ENCODE assay signal across 8 mouse cellular contexts in genomic region chr6:137747174-137747928, GRCm38 (mm10). TPM values are rescaled to one million over a fixed set of nuclear protein-coding genes. Genes with fewer than 3 reads are reported as not detected.
A peak's percentile ranks its signal among the peaks of the same experiment; 100 is the strongest.
DNase-seq lines count a peak whose midpoint lies in the region; ATAC-seq and TF ChIP-seq lines count a peak whose summit lies in the region.

No protein-coding gene starts in this region.

- intact Hi-C loops in heart, postnatal 36 days (cut with DNase I), result no loop called here

- TF ChIP-seq CTCF in heart, postnatal 0 days (IDR thresholded peaks at IDR 0.05; ENCODE audit: low read depth), result peak; percentile 53
- peak; percentile 47 to 62 (median 51) for TF ChIP-seq CTCF in MEL (IDR thresholded peaks at IDR 0.05 in 2 of 3, conservative IDR thresholded peaks at IDR 0.05 in 1 of 3; ENCODE audit: control insufficient read depth in 1 of 3, insufficient read depth in 1 of 3, low read depth in 2 of 3, low read length in 3 of 3, poor library complexity in 1 of 3, severe bottlenecking in 1 of 3)
- TF ChIP-seq CTCF in liver, adult 2 months (IDR thresholded peaks at IDR 0.05; ENCODE audit: low read depth, low read length), result peak; percentile 33; the same call in 1 of the 2 replicates

- no peak for TF ChIP-seq EP300 in heart, postnatal 0 days (IDR thresholded peaks at IDR 0.05; ENCODE audit: low read depth)
- no peak for TF ChIP-seq EP300 in MEL (IDR thresholded peaks at IDR 0.05; ENCODE audit: low read depth in 1 of 2, low read length in 2 of 2)

- no peak; the same call in 1 of the 2 replicates for ATAC-seq in heart, postnatal 0 days (ENCODE audit: insufficient read depth, low read depth)

- peaks cover 77% of the 10 kb centered on the region for H3K36me3 ChIP-seq in heart, postnatal 0 days (replicated peaks; ENCODE audit: control insufficient read depth, insufficient read depth, low read length)
- peaks cover 3 to 23% of the 10 kb centered on the region in 2 experiments; a peak in 3 of 4 replicates for H3K36me3 ChIP-seq in MEL (ENCODE audit: control insufficient read depth in 1 of 2, insufficient read depth in 2 of 2, low read length in 2 of 2)
- H3K36me3 ChIP-seq in liver, adult 2 months (ENCODE audit: control insufficient read depth, insufficient read depth, low read length), result peaks cover 45% of the 10 kb centered on the region

- H3K4me3 ChIP-seq in heart, postnatal 0 days (ENCODE audit: low read depth, low read length), result no peak overlapping the region
- H3K4me3 ChIP-seq in MEL (ENCODE audit: control insufficient read depth in 1 of 2, insufficient read depth in 1 of 2, low read depth in 2 of 2, low read length in 2 of 2), result no peak overlapping the region
- no peak overlapping the region for H3K4me3 ChIP-seq in liver, adult 2 months (ENCODE audit: insufficient read depth, low read depth, low read length)

- H3K9ac ChIP-seq in heart, postnatal 0 days (replicated peaks; ENCODE audit: low read depth, low read length), result no peak overlapping the region
- H3K9ac ChIP-seq in MEL (ENCODE audit: control insufficient read depth, low read depth, low read length, poor library complexity, severe bottlenecking), result no peak overlapping the region
- no peak overlapping the region for H3K9ac ChIP-seq in liver, adult 2 months (ENCODE audit: low read depth, low read length)

- H3K4me2 ChIP-seq in heart, postnatal 0 days (ENCODE audit: low read depth, low read length), result no peak overlapping the region

- peak; percentile 18 for TF ChIP-seq RAD21 in MEL (IDR thresholded peaks at IDR 0.05; ENCODE audit: low read depth, low read length)

- TF ChIP-seq POLR2A in MEL (IDR thresholded peaks at IDR 0.05; ENCODE audit: control insufficient read depth in 1 of 2, insufficient read depth in 1 of 2, low read depth in 1 of 2, low read length in 2 of 2, poor library complexity in 1 of 2), result no peak
- TF ChIP-seq POLR2A in liver, adult 2 months (IDR thresholded peaks at IDR 0.05; ENCODE audit: extremely low read depth, insufficient read depth, low read length), result no peak

- DNase-seq in heart, postnatal 0 days (ENCODE audit: low spot score), result peak; percentile 62
- no peak for DNase-seq in heart, postnatal 36 days
- peak; percentile 64 for DNase-seq in 416B (ENCODE audit: low read depth)
- DNase-seq in MEL (ENCODE audit: low read depth, low spot score), result peak; percentile 66
- peak; percentile 58 for DNase-seq in liver, adult 2 months (ENCODE audit: extremely low read depth, low read depth, low spot score)
- no peak for DNase-seq in right cerebral cortex, postnatal 10 days (ENCODE audit: low spot score in 2 of 2)
- no peak for DNase-seq in thymus, adult 18-20 months
- no peak for DNase-seq in layer of hippocampus, postnatal 25 days (ENCODE audit: extremely low spot score in 1 of 2, low spot score in 1 of 2)

- no peaks in the 10 kb centered on the region for H3K79me2 ChIP-seq in MEL (ENCODE audit: control insufficient read depth, insufficient read depth, low read length, poor library complexity)
- H3K79me2 ChIP-seq in liver, adult 2 months (ENCODE audit: control insufficient read depth, insufficient read depth, low read length), result no peaks in the 10 kb centered on the region

- H3K27me3 ChIP-seq in heart, postnatal 0 days (ENCODE audit: control insufficient read depth, insufficient read depth, low read length), result no peaks in the 10 kb centered on the region
- no peaks in the 10 kb centered on the region for H3K27me3 ChIP-seq in MEL (ENCODE audit: control insufficient read depth in 1 of 2, insufficient read depth in 2 of 2, low read length in 2 of 2)
- no peaks in the 10 kb centered on the region for H3K27me3 ChIP-seq in liver, adult 2 months (ENCODE audit: control insufficient read depth, insufficient read depth, low read length)

- no peak overlapping the region for H3K27ac ChIP-seq in heart, postnatal 0 days (ENCODE audit: low read depth)
- no peak overlapping the region for H3K27ac ChIP-seq in MEL (ENCODE audit: control insufficient read depth, low read depth, low read length)
- no peak overlapping the region for H3K27ac ChIP-seq in liver, adult 2 months (replicated peaks; ENCODE audit: insufficient read depth, low read depth, low read length)

- 60% methylated on average over 5 of the region's 5 CpGs for WGBS in heart, postnatal 0 days
- WGBS in liver, adult 2 months, result 57% methylated on average over 5 of the region's 5 CpGs

- H3K9me3 ChIP-seq in heart, postnatal 0 days (replicated peaks; ENCODE audit: control insufficient read depth, low read length), result no peaks in the 10 kb centered on the region
- H3K9me3 ChIP-seq in MEL (replicated peaks; ENCODE audit: insufficient read depth, low read length), result no peaks in the 10 kb centered on the region

- H3K4me1 ChIP-seq in heart, postnatal 0 days (ENCODE audit: control insufficient read depth, insufficient read depth), result no peaks in the 10 kb centered on the region
- no peaks in the 10 kb centered on the region for H3K4me1 ChIP-seq in MEL (ENCODE audit: control insufficient read depth in 1 of 2, insufficient read depth in 2 of 2, low read length in 2 of 2)
- peaks cover 19% of the 10 kb centered on the region for H3K4me1 ChIP-seq in liver, adult 2 months (ENCODE audit: control insufficient read depth, insufficient read depth, low read length)

TF ChIP-seq in MEL, 35 proteins besides CTCF, POLR2A, EP300 and RAD21:
- TF ChIP-seq UBTF (IDR thresholded peaks at IDR 0.05; ENCODE audit: borderline replicate concordance, insufficient read depth, low read depth, low read length), result no peak
- no peak for TF ChIP-seq MAZ (IDR thresholded peaks at IDR 0.05; ENCODE audit: low read depth, low read length)
- peak; percentile 35 for TF ChIP-seq SMC3 (IDR thresholded peaks at IDR 0.05; ENCODE audit: low read depth, low read length)
- no peak for TF ChIP-seq MYB (IDR thresholded peaks at IDR 0.05; ENCODE audit: low read depth, low read length)
- 0 out of 2 replicates have a peak, but pooled peaks have one; percentile 15 for TF ChIP-seq ELF1 (IDR thresholded peaks at IDR 0.05; ENCODE audit: low read depth, low read length)

RNA-seq across cellular contexts. Expression of gene Dera, which starts 7.0 kb away (rescaled TPM):
- total RNA-seq in heart, postnatal 0 days (2014; rRNA removed; ENCODE audit: low replicate concordance), result 18.2 and 21.4 TPM in 2 replicates
- polyA plus RNA-seq in heart, postnatal 0 days (2015; fragmentation: Nextera tagmentation; extraction: Ambion mirVana), result 25.2 and 26.0 TPM in 2 replicates
- total RNA-seq in heart, postnatal 36 days (2021), result 1 to 10 TPM; 6.1 to 6.2 TPM
- total RNA-seq in MEL (2012; rRNA removed), result 39.4 and 44.8 TPM in 2 replicates
- 10 to 100 TPM in 1 of 2 experiments, not detected in 1; 56.9 TPM for polyA plus RNA-seq in MEL (2012; ENCODE audit: insufficient read depth in 1 of 2, insufficient read length in 2 of 2, low read depth in 1 of 2, low replicate concordance in 2 of 2, missing spikeins in 1 of 2)
- 83.4 and 103 TPM in 2 replicates for total RNA-seq in liver, adult 2 months (2014; rRNA removed)
- polyA plus RNA-seq in liver, adult 2 months (2012; rRNA removed), result 42.8 and 47.1 TPM in 2 replicates
- total RNA-seq in layer of hippocampus, postnatal 25 days (2021), result 1 to 10 TPM; 4.8 to 5.3 TPM

RNA-seq across cellular contexts. Expression of gene Strap, which starts 12.5 kb away (rescaled TPM):
- total RNA-seq in heart, postnatal 0 days (2014; rRNA removed; ENCODE audit: low replicate concordance), result 60.1 and 73.3 TPM in 2 replicates
- 94.2 and 96.5 TPM in 2 replicates for polyA plus RNA-seq in heart, postnatal 0 days (2015; fragmentation: Nextera tagmentation; extraction: Ambion mirVana)
- total RNA-seq in heart, postnatal 36 days (2021), result 10 to 100 TPM; 89.3 to 92.3 TPM
- 142 and 151 TPM in 2 replicates for total RNA-seq in MEL (2012; rRNA removed)
- 100 to 1,000 TPM in 1 of 2 experiments, not detected in 1; 194 TPM for polyA plus RNA-seq in MEL (2012; ENCODE audit: insufficient read depth in 1 of 2, insufficient read length in 2 of 2, low read depth in 1 of 2, low replicate concordance in 2 of 2, missing spikeins in 1 of 2)
- 47.1 and 50.1 TPM in 2 replicates for total RNA-seq in liver, adult 2 months (2014; rRNA removed)
- 26.8 and 33.7 TPM in 2 replicates for polyA plus RNA-seq in liver, adult 2 months (2012; rRNA removed)
- 100 to 1,000 TPM; 118 to 131 TPM for total RNA-seq in layer of hippocampus, postnatal 25 days (2021)

Comparison
In these comparisons a context has a peak if more than half of its experiments do, and no peak if none do; other contexts are left out.
1. DNase-seq: peak in heart, postnatal 0 days (single experiment), 416B (single experiment), MEL (single experiment) and liver, adult 2 months (single experiment); none in heart, postnatal 36 days (0 of 2), right cerebral cortex, postnatal 10 days (0 of 2), thymus, adult 18-20 months (0 of 2) and layer of hippocampus, postnatal 25 days (0 of 2).
2. Peak in every context shown above with its lines, with median percentiles within 50 percentile points of each other: CTCF ChIP-seq.